Mouse (Mus musculus): Measurements from ENCODE around the gene Dbndd2. TPM values are rescaled to one million over a fixed set of nuclear protein-coding genes. Genes with fewer than 3 reads are reported as not detected.

Dbndd2 gene
- total and polyA plus RNA-seq, 3 experiments = 6.9 to 11.9 TPM; not detected in 1

DNA sequence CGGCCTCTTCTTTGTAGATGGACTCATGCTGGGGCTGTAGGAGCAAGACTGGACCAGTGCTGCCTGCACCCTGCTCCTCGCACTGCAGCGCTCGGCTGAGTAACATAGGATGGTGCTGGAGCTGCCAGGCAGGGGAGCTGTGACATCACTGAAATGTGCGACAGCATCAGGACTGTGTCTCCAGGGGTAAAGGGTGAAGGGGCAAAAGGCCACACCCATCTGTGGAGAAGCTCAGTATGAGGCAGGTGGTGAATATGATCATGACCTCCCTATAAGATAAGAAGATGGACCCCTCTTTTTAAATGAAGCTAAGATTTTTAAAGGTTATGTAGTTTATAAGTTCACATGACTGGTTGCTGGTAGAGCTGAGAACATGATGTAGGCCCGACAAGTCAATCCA is 12.3 kb upstream of the Dbndd2 start, which contains the start of gene Trp53tg5:
Trp53tg5 (minus strand) TSS at position 101 of the 400 bp plus-strand sequence.
- Histone ChIP-seq H3K9me3 (replicated peaks; ENCODE audit: insufficient read depth, low read length) (no peaks in the 10 kb centered on the region), H3K36me3 (ENCODE audit: control insufficient read depth in 1 of 2, insufficient read depth in 2 of 2, low read length in 2 of 2) (no peaks in the 10 kb centered on the region; a peak in 1 of 4 replicates)

DNA sequence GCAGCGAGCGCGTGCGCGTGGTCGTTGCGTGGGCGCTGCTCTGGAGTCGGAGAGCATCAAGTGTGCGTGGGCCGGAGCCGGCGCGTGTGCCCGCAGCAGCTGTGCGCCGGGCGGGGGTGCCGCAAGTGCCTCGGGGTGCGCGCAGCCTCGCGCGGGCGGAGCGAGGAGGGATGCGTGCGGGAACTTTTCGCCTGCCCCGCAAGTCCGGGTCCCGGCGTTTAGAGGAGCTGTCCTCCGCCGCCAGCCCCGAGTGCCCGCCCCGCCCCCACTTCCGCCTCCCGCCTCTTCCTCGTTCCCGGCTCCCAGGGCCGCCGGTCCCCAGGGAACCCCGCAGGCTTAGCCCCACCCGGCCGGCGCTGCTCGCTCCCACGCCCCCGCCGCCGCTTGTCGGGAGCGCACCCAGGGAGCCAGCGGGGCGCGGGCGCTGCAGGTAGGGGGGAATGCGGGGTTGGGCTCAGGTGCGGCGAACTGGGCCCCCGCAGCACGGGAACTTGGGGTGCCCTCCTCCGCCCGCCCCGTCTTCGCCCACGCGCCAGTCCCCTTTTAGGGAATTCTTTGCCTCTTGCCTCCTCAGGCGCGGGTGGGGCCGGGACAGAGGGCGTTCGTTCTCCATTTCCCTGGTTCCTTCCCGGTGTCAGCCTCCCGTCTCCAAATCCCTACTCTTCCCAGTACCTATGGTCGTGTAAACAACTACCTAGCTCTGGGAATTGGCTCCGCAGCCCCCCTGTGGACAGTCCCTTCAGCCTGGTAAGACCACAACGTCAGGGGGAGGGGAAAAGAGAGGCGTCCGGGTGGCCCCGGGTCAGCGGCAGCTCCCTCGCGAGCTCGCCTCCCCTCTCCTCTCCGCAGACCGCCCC is 580 bp downstream of the Dbndd2 start:
- Histone ChIP-seq H3K27ac (ENCODE audit: control insufficient read depth, low read depth, low read length) (no peak overlapping the region), H3K4me1 (ENCODE audit: control insufficient read depth in 1 of 2, insufficient read depth in 2 of 2, low read length in 2 of 2) (peaks cover 4 to 9% of the 10 kb centered on the region in 2 experiments; a peak in 3 of 4 replicates), H3K4me3 (ENCODE audit: control insufficient read depth in 1 of 2, insufficient read depth in 1 of 2, low read depth in 2 of 2, low read length in 2 of 2) (peak overlapping the region; percentile 76 to 86), H3K36me3 (ENCODE audit: control insufficient read depth in 1 of 2, insufficient read depth in 2 of 2, low read length in 2 of 2) (peaks cover 3 to 4% of the 10 kb centered on the region in 2 experiments), H3K9ac (ENCODE audit: control insufficient read depth, low read depth, low read length, poor library complexity, severe bottlenecking) (peak overlapping the region; percentile 71), H3K9me3 (replicated peaks; ENCODE audit: insufficient read depth, low read length) (no peaks in the 10 kb centered on the region), H3K79me2 (ENCODE audit: control insufficient read depth, insufficient read depth, low read length, poor library complexity) (peaks cover 4% of the 10 kb centered on the region; the same call in 1 of the 2 replicates), H3K27me3 (ENCODE audit: control insufficient read depth in 1 of 2, insufficient read depth in 2 of 2, low read length in 2 of 2) (no peaks in the 10 kb centered on the region)
- peak; percentile 54 for DNase-seq (ENCODE audit: low read depth, low spot score)
- TF ChIP-seq CHD2 (IDR thresholded peaks at IDR 0.05; ENCODE audit: low read length) = no peak
- TF ChIP-seq USF2 (IDR thresholded peaks at IDR 0.05; ENCODE audit: borderline replicate concordance in 1 of 2, insufficient read depth in 1 of 2, low read depth in 1 of 2, low read length in 2 of 2) = no peak
- no peak for TF ChIP-seq POLR2AphosphoS5 (IDR thresholded peaks at IDR 0.05; ENCODE audit: borderline replicate concordance, low read depth, low read length)
- TF ChIP-seq JUND (IDR thresholded peaks at IDR 0.05; ENCODE audit: low read depth, low read length) = no peak
- peak; percentile 40; the same call in 1 of the 2 replicates for TF ChIP-seq SIN3A (IDR thresholded peaks at IDR 0.05; ENCODE audit: low read length)
- no peak for TF ChIP-seq BHLHE40 (IDR thresholded peaks at IDR 0.05; ENCODE audit: borderline replicate concordance, low read depth, low read length)
- TF ChIP-seq GABPA (IDR thresholded peaks at IDR 0.05; ENCODE audit: low read depth, low read length) = no peak
- no peak for TF ChIP-seq SMC3 (IDR thresholded peaks at IDR 0.05; ENCODE audit: low read depth, low read length)
- TF ChIP-seq NELFE (IDR thresholded peaks at IDR 0.05; ENCODE audit: low read depth, low read length) = peak; percentile 25; the same call in 1 of the 2 replicates
- TF ChIP-seq UBTF (IDR thresholded peaks at IDR 0.05; ENCODE audit: borderline replicate concordance, insufficient read depth, low read depth, low read length) = no peak
- no peak for TF ChIP-seq MAFK (IDR thresholded peaks at IDR 0.05; ENCODE audit: borderline replicate concordance, low read depth, low read length)
- no peak for TF ChIP-seq MXI1 (IDR thresholded peaks at IDR 0.05; ENCODE audit: low read depth, low read length)
- TF ChIP-seq ZC3H11A (IDR thresholded peaks at IDR 0.05; ENCODE audit: low read depth, low read length) = no peak
- TF ChIP-seq POLR2A (IDR thresholded peaks at IDR 0.05; ENCODE audit: control insufficient read depth in 1 of 2, insufficient read depth in 1 of 2, low read depth in 1 of 2, low read length in 2 of 2, poor library complexity in 1 of 2) = peak; percentile 37 to 62; a peak in 3 of 4 replicates
- TF ChIP-seq ZKSCAN1 (IDR thresholded peaks at IDR 0.05; ENCODE audit: low read depth, low read length) = no peak
- TF ChIP-seq TBP (IDR thresholded peaks at IDR 0.05; ENCODE audit: low read depth, low read length) = no peak
- TF ChIP-seq MAX (IDR thresholded peaks at IDR 0.05; ENCODE audit: low read length) = no peak
- no peak for TF ChIP-seq ZMIZ1 (IDR thresholded peaks at IDR 0.05; ENCODE audit: low read depth, low read length)
- TF ChIP-seq EP300 (IDR thresholded peaks at IDR 0.05; ENCODE audit: low read depth in 1 of 2, low read length in 2 of 2) = no peak
- no peak for TF ChIP-seq ETS1 (IDR thresholded peaks at IDR 0.05; ENCODE audit: low read depth, low read length)
- TF ChIP-seq CHD1 (IDR thresholded peaks at IDR 0.05; ENCODE audit: low read depth, low read length) = no peak
- peak; percentile 50; the same call in 1 of the 2 replicates for TF ChIP-seq NRF1 (IDR thresholded peaks at IDR 0.05; ENCODE audit: insufficient read depth, low read depth, low read length, poor library complexity, severe bottlenecking)
- no peak for TF ChIP-seq KAT2A (conservative IDR thresholded peaks at IDR 0.05; ENCODE audit: low read depth, low read length)
- TF ChIP-seq TAL1 (IDR thresholded peaks at IDR 0.05; ENCODE audit: low read length) = no peak
- no peak for TF ChIP-seq USF1 (IDR thresholded peaks at IDR 0.05; ENCODE audit: low read depth, low read length)

More for the DNA sequence above, 12.3 kb upstream of the Dbndd2 start, which contains the start of gene Trp53tg5:
- no peak within 1 kb of the TSS for H3K27ac ChIP-seq (ENCODE audit: control insufficient read depth, low read depth, low read length)
- 0 out of 4 replicates have a peak, but pooled peaks cover 0 to 4% of the 10 kb centered on the region in 2 experiments for H3K4me1 ChIP-seq (ENCODE audit: control insufficient read depth in 1 of 2, insufficient read depth in 2 of 2, low read length in 2 of 2)
- no peak for TF ChIP-seq SIN3A (IDR thresholded peaks at IDR 0.05; ENCODE audit: low read length)
- no peak for TF ChIP-seq EP300 (IDR thresholded peaks at IDR 0.05; ENCODE audit: low read depth in 1 of 2, low read length in 2 of 2)
- no peak for TF ChIP-seq E2F4 (IDR thresholded peaks at IDR 0.05; ENCODE audit: borderline replicate concordance, low read depth, low read length)
- TF ChIP-seq NELFE (IDR thresholded peaks at IDR 0.05; ENCODE audit: low read depth, low read length) = no peak
- no peak for TF ChIP-seq CTCF (IDR thresholded peaks at IDR 0.05 in 2 of 3, conservative IDR thresholded peaks at IDR 0.05 in 1 of 3; ENCODE audit: control insufficient read depth in 1 of 3, insufficient read depth in 1 of 3, low read depth in 2 of 3, low read length in 3 of 3, poor library complexity in 1 of 3, severe bottlenecking in 1 of 3)
- no peak for TF ChIP-seq KAT2A (conservative IDR thresholded peaks at IDR 0.05; ENCODE audit: low read depth, low read length)
- TF ChIP-seq SMC3 (IDR thresholded peaks at IDR 0.05; ENCODE audit: low read depth, low read length) = no peak
- no peak for TF ChIP-seq MYB (IDR thresholded peaks at IDR 0.05; ENCODE audit: low read depth, low read length)
- TF ChIP-seq CHD1 (IDR thresholded peaks at IDR 0.05; ENCODE audit: low read depth, low read length) = no peak
- TF ChIP-seq TAL1 (IDR thresholded peaks at IDR 0.05; ENCODE audit: low read length) = no peak
- TF ChIP-seq GATA1 (IDR thresholded peaks at IDR 0.05; ENCODE audit: low read depth, low read length) = no peak
- TF ChIP-seq GABPA (IDR thresholded peaks at IDR 0.05; ENCODE audit: low read depth, low read length) = no peak
- DNase-seq (ENCODE audit: low read depth, low spot score) = no peak
- H3K4me3 ChIP-seq (ENCODE audit: control insufficient read depth in 1 of 2, insufficient read depth in 1 of 2, low read depth in 2 of 2, low read length in 2 of 2) = no peak within 1 kb of the TSS
- no peaks in the 10 kb centered on the region for H3K79me2 ChIP-seq (ENCODE audit: control insufficient read depth, insufficient read depth, low read length, poor library complexity)
- no peak within 1 kb of the TSS for H3K9ac ChIP-seq (ENCODE audit: control insufficient read depth, low read depth, low read length, poor library complexity, severe bottlenecking)
- no peaks in the 10 kb centered on the region for H3K27me3 ChIP-seq (ENCODE audit: control insufficient read depth in 1 of 2, insufficient read depth in 2 of 2, low read length in 2 of 2)
